Mouse (Mus musculus) naive thymus-derived CD4-positive, alpha-beta T cell, adult 2 months (primary cell): ENCODE measurements at regions not wholly inside any gene's neighbourhood (a gene's known extent, or its start where the extent isn't known, plus 50 kb on each side); places are given as distances from the start of the nearest gene placed in this dataset.
A peak's percentile ranks its signal among the peaks of the same experiment; 100 is the strongest.

ENCODE experiments used
- DNase-seq: peaks from one replicate; pipeline ENCODE4 v3.0.0-alpha.2; 2011; ENCODE audit warnings: low read depth

DNA sequence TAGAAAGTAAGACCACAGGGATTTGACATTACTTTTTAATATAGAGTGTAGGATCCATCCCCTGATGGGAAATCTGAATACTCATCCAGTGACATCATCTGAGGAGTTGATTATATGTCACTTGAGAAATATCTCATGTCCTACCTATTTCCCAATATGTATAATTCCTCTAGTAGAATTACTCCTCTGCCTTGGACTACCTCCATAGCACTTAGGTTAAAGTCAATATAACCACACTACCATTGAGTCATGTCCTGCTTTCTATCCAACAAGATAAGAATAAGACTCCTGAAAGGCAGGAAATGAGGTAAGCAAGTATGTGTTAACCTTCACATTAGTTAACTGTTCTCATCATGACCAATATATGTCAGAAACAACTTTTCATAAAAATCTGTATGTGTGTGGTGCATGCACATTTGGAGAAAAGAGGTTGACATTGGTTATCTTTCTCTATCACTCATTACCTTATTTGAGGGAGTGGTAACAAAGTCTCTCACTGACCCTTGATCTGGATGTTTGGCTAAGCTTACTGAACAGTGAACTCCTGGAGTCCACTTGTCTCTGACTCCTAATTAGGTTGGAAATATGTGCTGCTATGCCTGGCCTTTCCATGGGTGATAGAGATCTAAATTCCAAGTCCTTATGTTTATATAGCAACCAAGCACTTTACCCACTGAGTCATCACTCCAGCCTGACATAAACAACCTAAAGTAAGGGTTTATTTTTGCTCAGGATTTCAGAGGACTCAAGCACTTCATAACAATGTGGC is 292.0 kb upstream of the Pitrm1 start:
- DNase-seq: no peak

DNA sequence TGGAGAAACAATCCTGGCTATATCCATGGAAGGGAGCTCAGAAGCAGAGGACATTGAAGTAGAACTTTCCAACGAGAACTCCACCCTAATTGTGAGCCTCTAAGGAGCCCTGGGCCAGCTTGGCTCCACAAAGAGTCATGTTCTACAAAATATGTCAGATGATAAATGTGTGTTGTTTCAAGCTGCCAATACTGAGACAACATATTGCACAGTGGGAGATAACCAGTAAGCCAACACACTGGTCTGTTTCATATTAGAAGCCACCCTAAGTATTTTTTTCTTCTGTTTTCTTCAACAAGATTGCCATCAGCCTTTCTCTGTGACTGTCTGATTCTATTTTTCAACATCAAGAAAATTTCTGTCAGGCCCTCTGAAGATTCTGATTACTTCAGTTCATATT is 289.5 kb upstream of the Pitrm1 start:
- DNase-seq: no peak

DNA sequence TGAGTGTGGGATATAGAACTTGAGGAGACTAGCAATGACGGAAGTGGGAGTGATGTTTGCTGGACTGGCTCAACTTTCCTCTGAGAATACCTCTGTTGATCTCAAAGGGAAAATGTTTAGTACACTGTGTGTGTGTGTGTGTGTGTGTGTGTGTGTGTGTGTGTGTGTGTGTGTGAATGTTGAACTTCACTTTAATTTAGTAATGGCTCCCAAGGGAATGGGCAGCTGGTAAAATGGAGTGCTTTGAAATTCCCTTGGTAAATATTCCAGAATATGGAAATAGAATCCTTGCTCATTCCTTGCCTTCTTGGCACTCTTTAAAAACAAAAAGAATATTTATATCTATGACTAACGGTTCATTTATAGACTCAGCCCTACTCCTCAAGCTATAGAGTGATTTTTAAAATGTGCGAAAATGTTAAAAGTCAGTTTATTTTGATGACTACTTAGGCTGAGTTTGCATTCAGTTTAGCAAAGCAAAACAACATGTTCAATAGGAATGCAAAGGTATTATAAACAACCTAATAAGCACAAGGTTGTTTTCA is 287.6 kb upstream of the Pitrm1 start:
- DNase-seq: no peak

DNA sequence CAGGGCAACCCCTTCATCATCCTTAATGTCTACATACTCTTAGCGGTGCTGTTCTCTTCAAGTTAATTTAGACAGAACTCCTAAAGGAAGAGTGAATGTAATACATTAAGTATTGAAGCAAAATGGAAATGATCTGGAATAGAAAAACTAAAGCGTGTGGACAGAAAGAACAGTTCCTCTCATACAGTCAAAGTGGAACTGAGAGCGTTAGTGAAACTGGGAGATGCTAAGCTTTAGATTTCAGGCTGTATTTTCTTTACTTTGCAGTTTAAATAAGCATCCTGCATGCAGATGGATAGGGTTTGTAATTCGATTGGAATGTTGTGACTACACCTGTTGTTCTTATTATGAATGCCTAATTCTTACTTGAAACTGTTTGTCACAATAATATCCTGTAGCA is 286.5 kb upstream of the Pitrm1 start:
- DNase-seq: no peak

DNA sequence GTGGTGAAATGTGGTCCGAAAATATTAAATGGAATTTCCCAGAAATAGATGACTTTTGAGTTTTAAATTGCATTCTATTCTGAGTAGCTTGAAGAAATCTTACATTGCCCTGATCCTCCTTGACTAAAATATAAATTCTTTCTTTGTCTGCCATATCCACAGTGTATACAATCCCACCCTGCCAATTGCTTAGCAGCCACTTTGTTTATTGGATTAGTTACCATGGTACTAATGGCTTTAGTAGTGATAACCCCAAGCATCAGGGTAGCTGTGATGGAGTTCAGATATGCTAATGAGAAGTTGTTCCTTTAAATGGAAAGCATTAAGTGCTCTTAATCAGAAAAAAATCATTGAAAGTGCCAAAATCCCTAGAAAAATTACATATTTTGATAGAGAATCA is 277.4 kb upstream of the Pitrm1 start:
- DNase-seq: no peak

DNA sequence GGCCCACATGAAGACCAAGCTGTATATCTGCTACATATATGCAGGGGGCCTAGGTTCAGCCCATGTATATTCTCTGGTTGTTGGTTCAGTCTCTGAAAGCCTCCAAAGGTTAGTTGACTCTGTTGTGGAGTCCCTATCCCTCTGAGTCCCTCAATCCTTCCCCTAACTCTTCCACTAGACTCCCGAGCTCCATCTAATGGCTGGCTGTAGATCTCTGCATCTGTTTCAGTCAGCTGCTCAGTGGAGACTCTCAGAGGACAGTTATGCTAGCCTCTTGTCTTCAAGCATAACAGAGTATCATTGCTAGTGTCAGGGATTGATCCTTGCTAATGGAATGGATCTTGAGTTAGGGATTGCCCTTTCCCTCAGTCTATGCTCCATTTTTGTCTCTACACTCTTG is 275.0 kb upstream of the Pitrm1 start:
- no peak for DNase-seq

DNA sequence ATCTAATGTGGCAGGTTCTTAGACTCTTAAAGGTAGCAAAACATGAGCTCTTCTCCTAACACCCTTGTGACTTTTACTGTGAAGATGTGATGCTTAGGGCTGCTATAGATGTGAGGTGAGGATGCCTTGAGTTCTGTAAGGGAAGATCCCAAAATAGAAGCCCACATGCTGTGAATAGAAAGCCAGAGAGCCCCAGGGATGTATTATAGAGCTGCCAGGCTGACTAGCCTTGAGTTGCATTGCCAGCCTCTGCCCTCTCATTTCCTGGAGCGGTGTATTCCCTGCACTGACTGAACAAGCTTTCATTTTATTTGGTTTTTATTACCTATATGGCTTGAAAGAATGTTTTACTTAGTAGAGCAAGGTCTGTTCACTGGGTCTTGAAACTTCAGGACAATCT is 267.9 kb upstream of the Pitrm1 start:
- DNase-seq: no peak

DNA sequence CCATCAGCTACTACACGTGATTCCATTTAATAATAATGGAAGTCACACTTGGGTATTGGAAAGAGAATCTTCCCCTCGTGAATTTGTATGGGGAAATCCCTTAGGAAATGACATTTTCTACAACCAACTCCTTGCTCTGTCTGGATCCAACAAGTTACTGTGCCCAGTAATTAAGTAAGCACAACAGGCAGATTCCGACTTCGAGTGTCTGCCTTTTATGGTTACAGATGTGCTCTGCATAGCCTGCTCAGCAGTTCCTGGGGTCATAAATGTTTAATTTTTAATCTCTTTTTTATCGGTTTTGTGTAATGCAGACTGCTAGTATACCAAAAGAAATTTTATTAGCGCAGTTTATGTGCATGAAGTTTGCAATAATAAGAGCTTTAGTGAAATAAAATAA is 259.8 kb upstream of the Pitrm1 start:
- DNase-seq: no peak

DNA sequence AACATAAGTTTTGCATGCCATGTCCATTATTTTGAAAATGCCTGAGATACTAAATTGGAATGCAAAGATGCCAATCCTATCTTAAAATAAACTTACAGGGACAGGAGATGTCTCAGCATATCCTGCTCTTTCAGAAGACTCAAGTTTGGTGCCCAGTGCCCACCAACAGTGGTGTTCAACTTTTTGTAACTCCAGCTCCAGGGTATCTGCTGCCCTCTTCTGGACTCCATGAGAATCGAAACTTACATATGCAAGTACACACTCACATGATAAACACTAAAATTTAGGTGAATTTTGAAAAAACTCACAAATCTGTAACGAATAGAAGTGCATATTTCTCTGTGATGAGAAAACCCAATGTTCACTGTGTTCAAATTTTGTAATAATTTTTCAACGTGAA is 255.9 kb upstream of the Pitrm1 start:
- DNase-seq: peak; percentile 26

DNA sequence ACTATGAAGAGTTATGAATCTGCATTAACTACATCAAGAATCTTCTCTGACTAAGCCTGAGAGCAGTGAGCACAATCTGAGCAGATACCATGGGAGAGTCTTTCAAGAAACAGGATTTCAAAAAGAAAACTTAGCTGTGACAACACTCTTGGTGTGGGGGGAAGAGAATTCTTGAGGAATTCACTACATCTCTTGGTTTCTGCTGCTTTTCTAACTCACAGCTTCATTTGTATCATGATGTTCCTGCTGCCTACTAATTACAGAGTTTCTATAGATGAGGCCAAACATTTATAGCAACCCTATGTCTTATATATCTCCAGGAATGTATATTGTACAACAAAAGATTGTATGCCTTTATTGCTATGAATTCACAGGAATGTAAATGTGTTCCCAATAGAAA is 242.2 kb upstream of the Pitrm1 start:
- no peak for DNase-seq

DNA sequence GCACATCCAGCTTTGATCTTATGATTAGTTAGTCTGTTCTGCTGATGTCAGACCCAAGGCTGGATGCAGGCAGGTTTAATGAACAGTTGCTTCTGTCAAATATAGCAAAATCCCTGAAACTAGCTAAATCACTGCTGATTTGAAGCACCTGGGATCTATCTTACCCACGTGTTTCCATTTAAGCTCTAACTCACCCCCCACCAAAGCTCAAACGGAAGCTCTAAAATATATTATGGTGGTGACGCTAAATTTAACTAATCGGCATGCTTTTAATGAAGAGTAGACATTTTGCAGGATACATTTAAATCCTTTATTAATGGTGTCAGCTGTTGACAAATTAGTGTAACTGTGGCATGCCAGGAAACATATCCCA is 241.3 kb upstream of the Pitrm1 start:
- no peak for DNase-seq

DNA sequence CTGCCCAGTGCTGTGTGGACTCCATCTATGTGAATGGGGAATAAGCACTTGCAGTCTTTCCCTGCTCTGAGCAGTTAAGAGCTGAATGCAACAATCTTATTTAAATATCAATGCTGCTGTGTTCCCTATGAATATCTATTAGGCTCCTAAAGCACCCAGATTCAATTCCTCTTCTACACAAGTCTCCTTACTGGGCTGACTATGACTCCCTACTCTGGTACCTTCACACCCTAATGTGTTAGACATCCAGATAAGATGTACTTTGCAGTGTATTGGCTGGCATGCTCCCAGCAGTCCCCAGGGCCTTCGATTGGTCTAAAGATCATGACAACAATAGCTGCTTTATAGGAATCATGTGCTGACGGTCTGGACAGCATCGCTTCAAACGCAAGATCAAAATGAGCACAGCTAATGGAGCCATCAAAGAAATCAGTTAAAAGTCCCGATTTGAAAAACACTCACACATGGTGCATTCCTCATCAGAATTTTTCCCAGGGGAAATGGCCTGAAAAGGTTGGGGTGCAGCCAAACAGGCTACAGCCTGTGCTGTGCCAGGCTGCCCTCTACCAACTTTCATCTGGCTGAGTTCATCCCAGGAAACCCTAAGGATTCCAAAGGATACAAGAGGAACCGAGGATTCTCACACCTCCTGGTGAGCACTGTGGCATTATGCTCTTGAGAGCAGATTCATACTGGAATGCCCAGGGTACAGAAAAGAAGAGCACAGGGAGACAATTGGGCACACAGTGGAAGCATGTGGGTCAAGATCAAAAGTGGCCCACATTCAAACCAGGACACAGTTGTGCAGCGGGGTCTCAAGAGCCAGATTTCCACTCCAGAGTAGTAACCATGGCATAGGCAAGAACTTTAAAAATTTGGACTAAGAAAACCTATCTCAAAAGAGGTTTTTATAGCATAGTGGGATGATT is 240.7 kb upstream of the Pitrm1 start:
- no peak for DNase-seq

DNA sequence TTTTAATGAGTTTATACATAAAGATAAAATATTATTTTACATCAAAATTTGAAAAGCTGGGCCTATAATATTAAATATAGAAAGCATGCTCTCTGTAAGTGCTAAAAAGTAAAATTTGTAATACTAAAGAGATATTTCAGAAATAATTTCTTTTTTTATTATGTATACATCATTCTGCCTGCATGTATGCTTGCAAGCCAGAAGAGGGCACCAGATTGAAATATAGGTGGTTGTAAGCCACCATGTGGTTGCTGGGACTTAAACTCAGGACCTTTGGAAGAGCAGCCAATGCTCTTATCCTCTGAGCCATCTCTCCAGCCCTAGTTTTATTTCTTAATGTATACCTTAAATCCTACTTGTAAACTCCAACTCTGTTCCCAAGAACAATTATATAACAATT is 231.7 kb upstream of the Pitrm1 start:
- DNase-seq: no peak

DNA sequence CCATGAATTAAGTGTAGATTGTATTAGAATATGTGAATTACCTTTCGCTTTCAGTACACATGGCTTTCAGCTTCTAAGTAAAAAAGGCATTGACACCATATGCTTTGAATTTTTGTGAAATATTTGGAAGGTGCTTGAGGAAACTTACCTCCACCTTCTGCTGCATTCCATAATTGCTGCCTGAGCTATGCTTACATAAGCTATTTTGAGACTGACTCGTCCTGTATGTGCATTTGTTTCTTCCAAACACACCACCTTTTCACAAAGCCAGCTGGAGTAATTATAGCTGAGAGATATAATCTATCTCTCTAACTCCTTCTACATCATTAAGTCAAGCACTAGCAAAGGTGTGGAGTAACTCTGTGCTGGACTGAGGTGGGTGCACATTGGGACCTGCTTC is 224.0 kb upstream of the Pitrm1 start:
- DNase-seq: no peak

DNA sequence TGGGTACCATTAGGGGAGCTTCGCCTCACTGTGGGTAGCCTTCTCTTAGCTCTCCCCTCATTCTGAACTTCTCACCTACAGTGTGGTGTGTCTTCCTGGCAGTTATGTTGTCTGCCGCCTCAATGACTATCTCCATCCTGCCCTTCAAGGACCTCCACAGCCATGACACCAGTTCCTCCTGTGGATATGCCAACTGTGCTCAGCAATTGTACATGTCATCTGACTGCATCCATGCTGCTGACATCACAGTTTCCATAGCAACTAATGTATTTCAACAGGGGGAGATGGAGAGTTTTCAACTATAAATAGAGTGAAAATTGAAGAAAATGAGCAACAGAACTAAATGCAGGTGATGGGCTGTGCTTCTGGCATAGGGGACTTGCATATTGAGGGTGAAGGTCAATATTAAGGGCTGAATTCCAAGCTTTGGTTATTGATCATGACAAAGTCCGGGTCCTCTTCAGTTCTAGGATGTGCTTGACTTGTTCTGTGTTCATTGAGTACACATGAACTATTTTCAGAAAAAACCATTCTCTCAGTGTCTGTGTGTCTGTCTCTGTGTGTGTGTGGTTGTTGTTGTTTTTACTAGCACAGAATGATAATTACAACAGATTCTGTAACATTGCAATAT is 217.5 kb upstream of the Pitrm1 start:
- DNase-seq: no peak

DNA sequence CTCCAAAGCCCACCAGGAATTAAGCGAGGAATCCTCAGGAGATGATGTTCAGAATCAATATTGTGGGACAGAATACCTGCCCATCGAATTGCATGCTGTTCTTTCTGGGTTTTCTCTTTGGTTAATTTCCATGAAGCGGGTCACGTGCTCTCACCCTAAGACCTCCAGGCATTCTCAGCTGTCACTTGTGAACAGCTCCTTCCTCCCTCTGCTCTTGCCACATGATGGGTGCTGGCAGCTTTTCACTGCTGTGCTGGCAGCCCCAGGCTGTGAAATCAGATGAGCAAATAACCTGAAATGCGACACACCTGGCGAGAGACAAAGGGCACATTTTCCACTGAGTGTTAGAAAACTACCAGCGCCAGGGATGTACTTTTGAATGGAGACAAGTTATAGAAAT is 207.8 kb upstream of the Pitrm1 start:
- DNase-seq: no peak

DNA sequence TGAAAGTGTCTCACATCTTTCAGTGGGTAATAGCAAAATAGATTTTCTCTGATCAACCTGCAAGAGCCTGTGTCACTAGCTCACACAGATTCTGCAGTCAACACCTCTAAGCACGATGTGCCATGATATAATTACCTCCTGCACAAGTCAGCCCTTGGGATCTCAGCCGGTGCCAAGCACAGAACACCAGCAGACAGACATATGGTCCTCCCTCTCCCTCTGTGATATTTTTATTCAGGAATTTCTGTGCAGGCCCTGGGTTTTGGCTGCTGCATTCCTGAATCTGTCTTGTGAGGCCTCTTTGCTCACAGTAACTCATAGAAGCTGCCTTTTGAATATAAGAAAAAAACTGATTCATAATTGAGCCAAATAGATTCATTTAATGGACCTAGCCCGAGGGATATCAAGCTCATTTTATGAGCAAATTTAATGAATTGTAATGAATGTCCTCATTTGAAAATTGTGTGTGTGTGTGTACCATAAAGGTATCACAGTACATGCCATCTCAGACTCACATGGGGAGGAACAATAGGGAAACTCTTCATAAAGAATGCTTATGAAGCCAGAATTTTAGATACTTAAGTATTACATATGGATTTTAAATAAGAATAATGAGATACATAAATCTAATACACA is 206.7 kb upstream of the Pitrm1 start:
- DNase-seq: no peak

DNA sequence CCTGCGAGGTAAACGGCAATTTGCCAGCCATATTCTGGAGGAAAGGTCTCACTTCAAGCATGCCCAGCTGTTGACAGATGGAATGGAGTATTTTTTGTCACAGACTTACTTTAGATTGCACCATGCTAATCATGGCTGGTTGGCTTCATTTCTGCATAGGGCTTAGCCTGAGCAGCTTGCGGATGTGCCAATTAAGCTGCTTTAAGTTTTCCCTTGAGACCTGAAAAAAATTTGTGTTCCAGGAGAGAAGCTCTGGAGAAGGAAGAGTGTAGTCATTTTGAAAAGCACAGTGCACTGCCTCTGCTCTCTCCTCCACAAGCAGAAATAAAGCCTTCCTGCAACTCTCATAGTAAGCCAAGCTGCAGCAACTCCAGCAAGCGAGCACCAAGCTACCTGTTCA is 182.8 kb upstream of the Pitrm1 start:
- no peak for DNase-seq

DNA sequence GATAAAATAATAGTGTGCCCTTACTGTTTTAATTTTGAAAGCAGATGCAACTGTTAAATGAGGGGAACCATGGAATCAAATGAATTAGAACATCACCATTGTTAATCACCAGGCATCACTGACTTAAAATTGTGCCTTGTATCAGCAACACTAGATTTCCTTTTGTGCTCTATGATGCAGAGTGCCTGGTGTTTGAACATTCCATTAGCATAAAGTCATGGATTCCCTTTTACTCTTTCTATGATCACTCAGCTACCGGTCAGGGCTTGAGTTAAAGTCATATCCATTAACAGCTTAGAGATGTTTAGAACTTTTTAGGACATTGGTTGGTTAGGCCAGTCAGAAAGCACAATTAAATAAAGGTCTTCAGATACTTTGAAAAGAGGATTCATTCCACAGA is 180.3 kb upstream of the Pitrm1 start:
- DNase-seq: no peak

DNA sequence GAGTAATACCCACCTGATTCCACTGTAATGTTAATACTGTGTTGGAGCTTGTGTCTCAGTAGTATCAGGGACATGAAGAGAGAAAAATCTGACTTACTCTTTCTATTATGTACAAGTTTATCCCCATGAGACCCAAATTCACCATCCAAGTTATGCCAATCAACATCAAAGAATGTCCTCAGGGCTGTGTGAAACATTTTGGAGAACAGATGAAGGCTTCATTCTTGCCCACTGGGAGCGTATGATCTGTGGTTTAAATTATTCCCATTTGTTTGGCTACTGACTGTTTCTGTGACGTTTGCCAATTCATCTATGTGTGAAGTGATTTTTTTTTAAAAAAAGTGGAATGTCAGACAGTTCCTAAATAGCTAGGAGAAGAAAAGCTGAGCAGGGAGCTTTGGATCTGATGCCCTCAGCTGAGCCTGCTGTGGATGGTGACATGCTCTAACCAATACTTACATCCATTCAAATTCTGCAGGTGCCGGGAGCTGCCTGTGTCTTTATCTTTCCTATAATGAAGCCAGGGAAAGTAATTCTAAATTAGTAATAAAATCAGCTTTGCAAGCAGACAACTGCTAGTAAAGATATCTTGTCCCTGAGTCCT is 173.3 kb upstream of the Pitrm1 start:
- no peak for DNase-seq

DNA sequence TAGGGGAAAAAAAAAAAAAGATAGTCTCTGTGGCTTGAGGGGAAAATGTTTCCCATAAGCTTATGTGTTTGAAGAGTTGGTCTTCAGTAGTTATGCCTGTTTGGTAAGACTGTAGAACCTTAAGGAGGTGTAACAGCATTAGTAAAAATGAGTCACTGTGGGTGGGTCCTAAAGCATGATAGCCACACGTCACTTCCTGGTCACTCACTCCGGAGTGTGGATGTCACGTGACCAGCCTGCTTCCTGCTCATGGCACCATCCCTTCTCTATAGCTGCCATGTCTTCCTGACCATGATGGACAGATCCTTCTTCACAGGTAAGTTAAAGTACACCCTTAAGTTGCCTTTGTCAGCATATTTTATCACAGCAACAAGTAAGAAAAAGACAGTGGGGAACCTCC is 170.0 kb upstream of the Pitrm1 start:
- DNase-seq: no peak
